Mouse (Mus musculus) forebrain, postnatal 0 days (tissue): ENCODE measurements at regions not wholly inside any gene's neighbourhood (a gene's known extent, or its start where the extent isn't known, plus 50 kb on each side); places are given as distances from the start of the nearest gene placed in this dataset.

Experiments
- ATAC-seq: fragments of 200-750 bp; cut with Nextera tagmentation; 2 replicates; pipeline ENCODE4 v1.8.0; 2017; ENCODE audit warnings: mild to moderate bottlenecking, moderate library complexity
- DNase-seq: peaks from one replicate; pipeline ENCODE4 v3.0.0-alpha.2; 2015
- H3K27ac ChIP-seq: fragments of 300-500 bp; sonication (generic); 2 replicates; pipeline ENCODE4 v1.5.1; 2014; ENCODE audit warnings: low read depth, mild to moderate bottlenecking, antibody characterized with exemption, low read length, moderate library complexity, mixed read lengths
- H3K27me3 ChIP-seq: fragments of 300-500 bp; sonication (generic); 2 replicates; pipeline ENCODE4 v1.6.1; 2014; ENCODE audit warnings: mild to moderate bottlenecking, low read length, mixed read lengths; ENCODE audit not compliant: insufficient read depth
- H3K36me3 ChIP-seq: fragments of 300-500 bp; sonication (generic); 2 replicates; pipeline ENCODE4 v1.6.1; 2014; ENCODE audit warnings: mild to moderate bottlenecking, moderate library complexity; ENCODE audit not compliant: insufficient read depth
- H3K4me1 ChIP-seq: fragments of 300-500 bp; sonication (generic); 2 replicates; pipeline ENCODE4 v1.6.1; 2014; ENCODE audit warnings: antibody characterized with exemption; ENCODE audit not compliant: insufficient read depth
- H3K4me2 ChIP-seq: fragments of 300-500 bp; sonication (generic); 2 replicates; pipeline ENCODE4 v1.6.1; 2014; ENCODE audit warnings: low read depth, mild to moderate bottlenecking, moderate library complexity
- H3K4me3 ChIP-seq: fragments of 300-500 bp; sonication (generic); 2 replicates; pipeline ENCODE4 v1.5.1; 2014; ENCODE audit warnings: low read depth, low read length, mixed read lengths
- H3K9ac ChIP-seq: fragments of 300-500 bp; sonication (generic); 2 replicates; pipeline ENCODE4 v1.6.1; 2014; ENCODE audit warnings: mild to moderate bottlenecking
- H3K9me3 ChIP-seq: fragments of 300-500 bp; sonication (generic); 2 replicates; pipeline ENCODE4 v1.6.1; 2016; ENCODE audit warnings: low read length
- CTCF ChIP-seq: sonication (generic); IDR thresholded peaks from 2 replicates; pipeline ENCODE4 v1.5.1; 2016; ENCODE audit warnings: antibody characterized with exemption, control low read depth, low read depth
- WGBS: fragments of 180-500 bp; shearing (Covaris S2); extraction: QIAGEN DNeasy Blood & Tissue Kit; methylation state at CpG from one replicate; pipeline ENCODE4 v1.1.7; 2014; 5-methylcytosine and 5-hydroxymethylcytosine counted together

DNA sequence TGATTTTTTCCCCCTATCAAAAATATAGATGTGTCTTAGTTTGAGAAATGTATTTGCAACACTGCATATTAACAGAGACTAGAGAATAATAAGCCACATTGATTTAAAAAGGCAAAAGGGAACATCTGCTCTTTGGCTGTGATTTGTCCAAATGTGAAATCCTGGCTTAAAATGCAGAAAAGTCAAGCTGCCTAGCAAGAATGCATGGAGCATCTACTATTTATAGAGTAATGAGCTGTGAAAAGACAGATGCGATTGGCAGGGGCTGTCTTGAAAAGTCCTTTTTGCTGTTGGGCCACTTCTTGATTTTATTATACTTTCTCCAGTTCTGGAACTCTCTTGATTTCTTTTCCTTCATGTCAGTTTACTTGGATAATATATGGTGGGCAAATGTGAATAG, 1707.8 kb upstream of the Gm7489 start:
- DNase-seq (no peak), ATAC-seq (no peak)
- Histone ChIP-seq H3K9me3 (no peaks in the 10 kb centered on the region), H3K4me1 (no peaks in the 10 kb centered on the region), H3K27ac (no peak overlapping the region), H3K4me3 (no peak overlapping the region), H3K9ac (no peak overlapping the region), H3K27me3 (no peaks in the 10 kb centered on the region), H3K4me2 (no peak overlapping the region), H3K36me3 (no peaks in the 10 kb centered on the region)
- 64% methylated on average over 1 of the region's 1 CpGs for WGBS
- TF ChIP-seq CTCF: no peak

DNA sequence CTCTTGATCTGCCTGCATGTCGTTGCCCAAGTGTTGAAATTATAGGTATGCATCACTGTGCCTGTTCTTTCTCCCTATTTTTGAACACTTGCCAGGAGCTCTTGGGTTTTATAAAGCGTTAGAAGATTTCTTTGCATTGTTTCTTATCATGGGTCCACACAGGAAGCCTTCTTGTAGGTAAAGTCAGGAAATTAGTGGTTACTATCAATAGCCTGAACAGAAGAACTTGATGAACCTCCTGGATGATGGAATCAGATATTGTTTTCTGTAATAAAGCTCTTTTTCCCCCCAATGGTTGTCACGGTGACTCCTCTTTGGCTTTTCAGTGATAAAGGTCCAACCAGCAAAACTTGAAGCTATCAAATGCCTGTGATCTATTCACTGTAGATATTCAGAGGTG, 1706.0 kb upstream of the Gm7489 start:
- no peaks in the 10 kb centered on the region for H3K4me1 ChIP-seq
- no peak overlapping the region for H3K9ac ChIP-seq
- ATAC-seq (no peak), DNase-seq (no peak)
- H3K4me2 ChIP-seq: no peak overlapping the region
- WGBS: 74% methylated on average over 3 of the region's 3 CpGs
- H3K36me3 ChIP-seq: no peaks in the 10 kb centered on the region
- no peak for TF ChIP-seq CTCF
- no peak overlapping the region for H3K27ac ChIP-seq
- H3K9me3 ChIP-seq: no peaks in the 10 kb centered on the region
- H3K4me3 ChIP-seq: no peak overlapping the region
- no peaks in the 10 kb centered on the region for H3K27me3 ChIP-seq

DNA sequence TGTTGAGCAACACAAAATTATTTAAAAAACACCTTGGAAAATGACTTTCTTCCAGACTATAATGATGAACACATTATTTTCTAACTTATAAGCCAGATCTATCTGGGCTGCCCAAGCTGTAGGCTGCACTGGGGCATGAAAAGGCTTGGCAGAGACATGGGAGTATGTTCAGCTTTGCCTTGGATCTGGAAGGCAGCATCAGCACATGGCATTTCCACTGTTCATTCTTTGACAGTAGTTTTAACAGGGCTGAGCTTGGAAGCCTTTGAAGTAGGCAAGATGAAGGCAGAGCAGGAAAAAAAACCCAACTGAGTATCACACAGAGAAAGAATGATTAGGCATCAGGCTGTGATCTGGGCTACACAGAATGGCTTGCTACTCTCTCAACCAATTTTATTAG, 1705.3 kb upstream of the Gm7489 start:
- H3K4me3 ChIP-seq: no peak overlapping the region
- H3K4me2 ChIP-seq: no peak overlapping the region
- H3K4me1 ChIP-seq: no peaks in the 10 kb centered on the region
- no peaks in the 10 kb centered on the region for H3K27me3 ChIP-seq
- H3K9me3 ChIP-seq: no peaks in the 10 kb centered on the region
- no peaks in the 10 kb centered on the region for H3K36me3 ChIP-seq
- no peak overlapping the region for H3K9ac ChIP-seq
- no peak for DNase-seq
- H3K27ac ChIP-seq: no peak overlapping the region
- no peak; the same call in 1 of the 2 replicates for ATAC-seq
- TF ChIP-seq CTCF: no peak

DNA sequence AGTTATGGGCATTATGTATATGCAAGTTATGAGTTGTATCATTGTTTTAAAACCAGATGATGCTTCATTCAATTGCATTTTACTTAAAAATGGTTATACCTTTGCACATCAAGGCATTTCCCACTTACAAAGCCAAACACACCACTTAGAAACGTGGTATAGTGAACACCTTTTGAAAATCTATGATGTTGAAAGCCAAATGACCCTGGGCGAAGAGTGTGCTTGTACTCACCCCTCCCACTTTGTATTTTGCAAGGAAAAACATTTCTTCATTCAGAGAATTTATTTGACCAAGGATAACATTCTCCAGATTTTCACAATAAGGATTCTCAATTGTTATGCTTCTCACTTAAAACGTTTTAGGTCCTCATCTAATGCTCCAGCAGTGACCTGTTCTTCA, 1693.5 kb upstream of the Gm7489 start:
- ATAC-seq (no peak), DNase-seq (no peak)
- no peak for TF ChIP-seq CTCF
- H3K4me3 ChIP-seq: no peak overlapping the region
- 74% methylated on average over 3 of the region's 3 CpGs for WGBS
- H3K36me3 ChIP-seq: no peaks in the 10 kb centered on the region
- no peaks in the 10 kb centered on the region for H3K9me3 ChIP-seq
- H3K4me2 ChIP-seq: no peak overlapping the region
- H3K4me1 ChIP-seq: no peaks in the 10 kb centered on the region
- no peak overlapping the region for H3K9ac ChIP-seq
- H3K27me3 ChIP-seq: no peaks in the 10 kb centered on the region
- no peak overlapping the region for H3K27ac ChIP-seq

DNA sequence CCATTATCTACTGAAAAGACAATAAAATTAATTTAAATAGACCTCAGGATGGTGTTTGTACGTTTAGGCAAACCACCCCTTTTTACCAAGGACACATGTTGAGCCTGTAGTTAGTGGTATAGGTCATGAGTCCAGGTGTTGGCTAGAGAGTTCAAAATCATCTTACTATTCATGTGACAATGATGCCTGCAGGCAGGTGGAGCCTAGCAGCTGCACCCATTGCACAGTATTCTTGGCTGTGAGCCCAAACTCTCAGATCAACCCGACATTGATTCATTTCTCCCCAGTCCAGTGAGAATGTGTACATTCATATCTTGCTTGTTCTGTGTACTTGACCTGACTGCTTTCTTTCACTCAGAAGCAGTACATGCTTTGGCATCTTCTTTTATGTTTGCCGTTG, 1677.4 kb upstream of the Gm7489 start:
- DNase-seq: no peak
- no peak overlapping the region for H3K27ac ChIP-seq
- no peaks in the 10 kb centered on the region for H3K9me3 ChIP-seq
- H3K27me3 ChIP-seq: no peaks in the 10 kb centered on the region
- no peak overlapping the region for H3K9ac ChIP-seq
- no peaks in the 10 kb centered on the region for H3K36me3 ChIP-seq
- TF ChIP-seq CTCF: no peak
- H3K4me2 ChIP-seq: no peak overlapping the region
- H3K4me3 ChIP-seq: no peak overlapping the region
- ATAC-seq: no peak
- no peaks in the 10 kb centered on the region for H3K4me1 ChIP-seq
- 64% methylated on average over 3 of the region's 3 CpGs for WGBS

DNA sequence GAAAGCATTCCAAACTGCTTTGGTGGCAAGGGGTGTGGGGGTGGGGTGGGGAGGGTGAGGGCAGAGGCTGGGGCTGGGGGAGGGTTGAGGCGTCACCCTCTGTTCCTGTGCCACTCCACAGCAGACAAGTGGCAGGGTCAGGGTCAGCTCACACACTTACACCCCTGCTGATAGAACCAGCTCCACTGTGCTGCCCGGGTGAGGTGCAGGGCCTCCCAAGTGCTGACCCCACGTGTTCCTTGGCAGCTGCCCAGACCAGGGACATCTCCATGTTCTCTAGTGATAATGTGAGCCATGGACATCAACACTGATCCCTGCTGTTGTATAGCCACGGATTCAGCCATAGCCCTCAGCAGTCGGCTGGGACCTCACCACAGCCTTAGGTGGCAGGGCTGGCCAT, 1652.3 kb upstream of the Gm7489 start:
- TF ChIP-seq CTCF: no peak
- Histone ChIP-seq H3K4me2 (no peak overlapping the region), H3K36me3 (no peaks in the 10 kb centered on the region), H3K9me3 (no peaks in the 10 kb centered on the region), H3K27ac (no peak overlapping the region), H3K9ac (no peak overlapping the region), H3K4me1 (no peaks in the 10 kb centered on the region), H3K4me3 (no peak overlapping the region), H3K27me3 (no peaks in the 10 kb centered on the region)
- ATAC-seq (no peak), DNase-seq (no peak)
- WGBS: 90% methylated on average over 5 of the region's 5 CpGs

DNA sequence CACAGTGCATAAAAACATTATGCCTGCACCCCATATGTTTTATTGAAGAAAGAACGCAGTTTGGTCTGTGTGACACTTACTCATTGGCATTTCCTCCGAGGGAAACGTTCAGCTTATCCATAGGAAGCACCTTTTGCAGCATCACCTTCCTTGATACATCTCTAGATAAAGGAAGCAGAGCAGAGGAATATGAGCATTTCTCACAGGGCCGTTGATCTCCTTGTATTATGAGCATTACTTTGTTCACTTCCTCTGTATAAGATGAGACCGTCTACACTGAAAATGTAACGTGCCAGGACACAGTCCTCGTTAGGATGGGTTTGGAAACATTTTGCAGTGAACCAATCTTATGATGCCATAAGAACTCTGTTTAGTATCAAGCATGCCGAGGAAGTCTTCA, 1648.5 kb upstream of the Gm7489 start:
- H3K27me3 ChIP-seq: no peaks in the 10 kb centered on the region
- H3K4me1 ChIP-seq: no peaks in the 10 kb centered on the region
- ATAC-seq (no peak), DNase-seq (no peak)
- WGBS: 69% methylated on average over 8 of the region's 8 CpGs
- no peak overlapping the region for H3K4me2 ChIP-seq
- H3K9me3 ChIP-seq: no peaks in the 10 kb centered on the region
- H3K27ac ChIP-seq: no peak overlapping the region
- H3K9ac ChIP-seq: no peak overlapping the region
- TF ChIP-seq CTCF: no peak
- H3K4me3 ChIP-seq: no peak overlapping the region
- H3K36me3 ChIP-seq: no peaks in the 10 kb centered on the region

DNA sequence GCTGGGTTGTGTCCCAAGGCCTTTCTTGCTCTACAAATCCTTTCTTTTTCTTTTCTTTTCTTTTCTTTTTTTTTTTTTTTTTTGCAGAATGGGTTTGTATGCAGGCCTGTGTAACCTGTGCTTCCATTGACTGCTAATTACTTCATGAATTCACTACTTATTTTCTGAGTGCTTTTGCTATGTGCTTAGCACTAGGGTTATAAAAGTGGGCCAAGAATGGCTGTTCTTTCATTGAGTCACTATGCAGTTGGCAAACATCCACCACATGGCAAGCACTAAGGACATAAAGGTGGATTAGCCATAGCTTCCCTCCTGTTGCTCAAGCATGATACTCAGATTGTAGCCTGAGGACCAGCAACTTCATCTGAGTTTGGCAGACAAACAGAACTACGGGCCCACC, 1641.8 kb upstream of the Gm7489 start:
- Histone ChIP-seq H3K9me3 (no peaks in the 10 kb centered on the region), H3K36me3 (no peaks in the 10 kb centered on the region), H3K27me3 (no peaks in the 10 kb centered on the region), H3K4me1 (no peaks in the 10 kb centered on the region), H3K9ac (no peak overlapping the region), H3K27ac (no peak overlapping the region), H3K4me3 (no peak overlapping the region), H3K4me2 (no peak overlapping the region)
- ATAC-seq: no peak
- WGBS: 48% methylated on average over 1 of the region's 1 CpGs
- no peak for DNase-seq
- TF ChIP-seq CTCF: no peak
